ENCODE assay signal across 31 mouse cellular contexts in genomic region chr4:59925082-59925481, GRCm38 (mm10). TPM values are rescaled to one million over a fixed set of nuclear protein-coding genes. Genes with fewer than 3 reads are reported as not detected.
A peak's percentile ranks its signal among the peaks of the same experiment; 100 is the strongest.
DNase-seq lines count a peak whose midpoint lies in the region; ATAC-seq and TF ChIP-seq lines count a peak whose summit lies in the region.
"Had no signal": no experiment of that assay in that cellular context is flagged by ENCODE, and none has a peak within 500 bp of the region (broad histone marks: within the 10 kb centered on the region; RNA-seq: fewer than 3 reads in every experiment).

No protein-coding gene starts in this region.

- no peak overlapping the region for H3K4me3 ChIP-seq in spleen, adult 2 months (ENCODE audit: extremely low read depth, insufficient read depth, insufficient read length)
- H3K4me3 ChIP-seq in midbrain, embryonic 15.5 days: no peak overlapping the region
- H3K4me3 ChIP-seq in forebrain, embryonic 12.5 days (replicated peaks): no peak overlapping the region
- H3K4me3 ChIP-seq: erythroblast, embryonic 14.5 days; heart, embryonic 15.5 days; hindbrain, embryonic 12.5 days; neural tube, embryonic 13.5 days; stomach, embryonic 15.5 days had no signal

- H3K36me3 ChIP-seq in spleen, adult 2 months (ENCODE audit: control insufficient read depth, insufficient read depth, low read length): no peaks in the 10 kb centered on the region
- H3K36me3 ChIP-seq in splenic B cell, adult 2 months (ENCODE audit: control insufficient read depth, insufficient read depth, low read length, poor library complexity, severe bottlenecking): no peaks in the 10 kb centered on the region
- H3K36me3 ChIP-seq in midbrain, embryonic 15.5 days (replicated peaks): no peaks in the 10 kb centered on the region
- H3K36me3 ChIP-seq in forebrain, embryonic 12.5 days (replicated peaks): no peaks in the 10 kb centered on the region
- H3K36me3 ChIP-seq: heart, embryonic 15.5 days; hindbrain, embryonic 12.5 days; neural tube, embryonic 13.5 days; stomach, embryonic 15.5 days had no signal

- no peak for TF ChIP-seq POLR2A in spleen, adult 2 months (IDR thresholded peaks at IDR 0.05; ENCODE audit: low read depth, low read length)

- H3K9me3 ChIP-seq in midbrain, embryonic 15.5 days: no peaks in the 10 kb centered on the region
- H3K9me3 ChIP-seq in forebrain, embryonic 12.5 days: no peaks in the 10 kb centered on the region
- H3K9me3 ChIP-seq: heart, embryonic 15.5 days; hindbrain, embryonic 12.5 days; neural tube, embryonic 13.5 days; stomach, embryonic 15.5 days had no signal

- H3K27me3 ChIP-seq in spleen, adult 2 months (ENCODE audit: control insufficient read depth, insufficient read depth, low read length): no peaks in the 10 kb centered on the region
- no peaks in the 10 kb centered on the region for H3K27me3 ChIP-seq in splenic B cell, adult 2 months (ENCODE audit: control insufficient read depth, insufficient read depth, low read length, poor library complexity, severe bottlenecking)
- no peaks in the 10 kb centered on the region for H3K27me3 ChIP-seq in midbrain, embryonic 15.5 days (replicated peaks)
- H3K27me3 ChIP-seq in forebrain, embryonic 12.5 days: no peaks in the 10 kb centered on the region
- H3K27me3 ChIP-seq: heart, embryonic 15.5 days; hindbrain, embryonic 12.5 days; neural tube, embryonic 13.5 days; stomach, embryonic 15.5 days had no signal

- peaks cover 8% of the 10 kb centered on the region for H3K4me1 ChIP-seq in spleen, adult 2 months (ENCODE audit: control insufficient read depth, insufficient read depth, insufficient read length)
- H3K4me1 ChIP-seq in midbrain, embryonic 15.5 days: no peaks in the 10 kb centered on the region
- no peaks in the 10 kb centered on the region for H3K4me1 ChIP-seq in forebrain, embryonic 12.5 days
- H3K4me1 ChIP-seq: hindbrain, embryonic 12.5 days; neural tube, embryonic 13.5 days; stomach, embryonic 15.5 days had no signal

- peak; percentile 34 to 40 for DNase-seq in spleen, adult 2 months (ENCODE audit: low read depth in 1 of 2, low spot score in 2 of 2)
- DNase-seq in spleen, postnatal 4 days (ENCODE audit: low spot score in 2 of 2): no peak
- peak; percentile 59 for DNase-seq in splenic B cell, adult 2 months (ENCODE audit: low read depth, low spot score)
- peak; percentile 51 for DNase-seq in thymus, postnatal 14 days
- no peak for DNase-seq in left cerebral cortex, adult 11 months (ENCODE audit: low spot score)
- DNase-seq: adrenal gland, adult 8-10 months; cerebellum, adult 2 months; cerebellum, postnatal 14 days; forebrain, postnatal 0 days; kidney, adult 9 months; kidney, postnatal 10 days; layer of hippocampus, postnatal 36 days; liver; lung, adult 2 months; lung, postnatal 10 days had no signal

- WGBS in spleen, adult 2 months: 49% methylated on average over 9 of the region's 9 CpGs
- WGBS in midbrain, embryonic 15.5 days: 82% methylated on average over 9 of the region's 9 CpGs
- 87% methylated on average over 9 of the region's 9 CpGs for WGBS in forebrain, embryonic 12.5 days

- TF ChIP-seq CTCF in spleen, adult 2 months (IDR thresholded peaks at IDR 0.05; ENCODE audit: extremely low read depth, insufficient read depth, insufficient read length, insufficient replicate concordance): no peak

- no peak overlapping the region for H3K9ac ChIP-seq in midbrain, embryonic 15.5 days
- H3K9ac ChIP-seq in forebrain, embryonic 12.5 days: no peak overlapping the region
- H3K9ac ChIP-seq: forebrain, postnatal 0 days; heart, embryonic 15.5 days; hindbrain, embryonic 12.5 days; liver, embryonic 14.5 days; neural tube, embryonic 13.5 days; stomach, embryonic 15.5 days had no signal

- ATAC-seq in midbrain, embryonic 15.5 days (replicated peaks): no peak
- ATAC-seq in forebrain, embryonic 12.5 days (ENCODE audit: low FRiP score): no peak
- ATAC-seq: forebrain, postnatal 0 days; intestine, embryonic 16.5 days had no signal

- no peak overlapping the region for H3K4me2 ChIP-seq in midbrain, embryonic 15.5 days
- no peak overlapping the region for H3K4me2 ChIP-seq in forebrain, embryonic 12.5 days
- H3K4me2 ChIP-seq: hindbrain, embryonic 12.5 days; midbrain, embryonic 11.5 days; neural tube, embryonic 13.5 days; stomach, embryonic 15.5 days had no signal

- H3K27ac ChIP-seq in spleen, adult 2 months (ENCODE audit: insufficient read depth, low read length): no peak overlapping the region
- H3K27ac ChIP-seq in midbrain, embryonic 15.5 days: no peak overlapping the region
- no peak overlapping the region for H3K27ac ChIP-seq in forebrain, embryonic 12.5 days
- H3K27ac ChIP-seq: hindbrain, embryonic 12.5 days; liver, embryonic 14.5 days; neural tube, embryonic 13.5 days; stomach, embryonic 15.5 days had no signal

RNA-seq across cellular contexts. Expression of gene Slc46a2, which starts 10.2 kb away (rescaled TPM):
- not detected in 2 replicates for polyA plus RNA-seq in spleen, adult 2 months (2012; rRNA removed)
- polyA plus RNA-seq in midbrain, embryonic 15.5 days (2015; fragmentation: Nextera tagmentation; extraction: Ambion mirVana): 0.05 and 0.11 TPM in 2 replicates
- 0.06 TPM in 1 of 2 replicates, not detected in the other for polyA plus RNA-seq in forebrain, embryonic 12.5 days (2016; fragmentation: Nextera tagmentation; extraction: Ambion mirVana)
- polyA plus RNA-seq: C2C12; cerebellum, adult 2 months; cortical plate, adult 2 months; erythroblast, embryonic 14.5 days; forebrain, embryonic 11.5 days; intestine, embryonic 16.5 days; large intestine, adult 2 months; limb, embryonic 11.5 days; liver, embryonic 14.5 days; neural tube, embryonic 13.5 days had no signal

RNA-seq across cellular contexts. Expression of gene Mup4, which starts 35.4 kb away (rescaled TPM):
- not detected in 2 replicates for polyA plus RNA-seq in spleen, adult 2 months (2012; rRNA removed)
- not detected in 2 replicates for polyA plus RNA-seq in midbrain, embryonic 15.5 days (2015; fragmentation: Nextera tagmentation; extraction: Ambion mirVana)
- polyA plus RNA-seq in forebrain, embryonic 12.5 days (2016; fragmentation: Nextera tagmentation; extraction: Ambion mirVana): not detected in 2 replicates
- polyA plus RNA-seq: C2C12; cerebellum, adult 2 months; cortical plate, adult 2 months; embryonic facial prominence, embryonic 14.5 days; erythroblast, embryonic 14.5 days; forebrain, embryonic 11.5 days; forebrain, postnatal 0 days; heart, embryonic 15.5 days; hindbrain, embryonic 12.5 days; intestine, embryonic 16.5 days; large intestine, adult 2 months; limb, embryonic 11.5 days; liver, embryonic 14.5 days; lung, adult 2 months; midbrain, embryonic 11.5 days; neural tube, embryonic 13.5 days; stomach, embryonic 15.5 days had no signal

RNA-seq across cellular contexts. Expression of gene Mup6, which starts 39.0 kb away (rescaled TPM):
- polyA plus RNA-seq in spleen, adult 2 months (2012; rRNA removed): not detected in 2 replicates
- not detected in 2 replicates for polyA plus RNA-seq in midbrain, embryonic 15.5 days (2015; fragmentation: Nextera tagmentation; extraction: Ambion mirVana)
- not detected in 2 replicates for polyA plus RNA-seq in forebrain, embryonic 12.5 days (2016; fragmentation: Nextera tagmentation; extraction: Ambion mirVana)
- polyA plus RNA-seq: C2C12; cerebellum, adult 2 months; cortical plate, adult 2 months; embryonic facial prominence, embryonic 14.5 days; erythroblast, embryonic 14.5 days; forebrain, embryonic 11.5 days; forebrain, postnatal 0 days; heart, embryonic 15.5 days; hindbrain, embryonic 12.5 days; intestine, embryonic 16.5 days; large intestine, adult 2 months; limb, embryonic 11.5 days; liver, embryonic 14.5 days; lung, adult 2 months; midbrain, embryonic 11.5 days; neural tube, embryonic 13.5 days; stomach, embryonic 15.5 days had no signal

Comparison
In these comparisons a context has a peak if more than half of its experiments do, and no peak if none do; other contexts are left out.
1. DNase-seq: peak in spleen, adult 2 months (2 of 2), splenic B cell, adult 2 months (single experiment) and thymus, postnatal 14 days (single experiment); none in spleen, postnatal 4 days (0 of 2) and left cerebral cortex, adult 11 months (single experiment).